Mouse (Mus musculus) ES-CJ7 (cell line): ENCODE results near the gene Trmt5.

Source experiments
- DNase-seq: peaks from one replicate; pipeline ENCODE4 v3.0.0; 2011; ENCODE audit warnings: low read depth, low spot score

Trmt5 gene

GRCm38 (mm10) chr12:73269933-73270332 is 16.6 kb downstream of the Trmt5 start:
- DNase-seq, result no peak

- DNase-seq, result no peak
Observed at GRCm38 (mm10) chr12:73269531-73269930, 17.0 kb downstream of the Trmt5 start.

DNA sequence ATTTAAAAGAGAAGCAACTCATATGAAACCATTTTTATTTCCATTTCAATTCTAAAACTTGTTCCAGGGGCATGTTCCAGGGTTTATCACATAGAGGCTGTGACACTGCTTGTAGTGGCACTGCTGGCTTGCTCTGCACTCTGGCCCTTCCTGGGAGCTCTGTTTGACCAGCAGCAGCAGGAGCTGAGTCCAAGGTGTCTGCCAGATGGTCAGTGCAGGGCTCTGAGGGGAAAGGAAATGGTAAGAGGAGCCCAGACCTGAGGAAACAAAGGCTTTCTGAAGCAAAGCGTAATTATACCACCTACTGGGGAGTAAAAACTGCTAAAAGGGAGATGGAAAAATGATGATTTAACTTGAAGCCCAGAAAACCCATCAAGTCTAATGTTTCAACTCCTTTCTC is 18.0 kb downstream of the Trmt5 start:
- no peak for DNase-seq

DNA sequence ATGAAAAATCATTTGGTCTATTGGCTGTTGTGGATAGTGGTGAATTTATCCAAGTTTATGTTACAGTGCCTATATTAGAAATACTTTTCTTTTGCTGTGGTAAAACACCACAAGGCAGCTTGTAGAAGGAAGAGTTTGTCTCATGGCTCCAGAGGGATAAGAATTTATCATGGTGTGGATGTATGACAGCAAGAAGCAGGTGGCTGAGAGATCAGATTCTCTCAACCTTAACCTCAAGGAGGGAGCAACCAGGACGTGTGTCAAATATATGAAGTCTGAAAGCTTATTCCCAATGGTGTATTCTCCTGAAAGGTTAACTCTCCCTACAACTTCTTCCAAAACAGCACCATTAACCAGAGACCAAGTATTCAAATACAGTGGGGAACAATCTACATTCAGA is 19.9 kb downstream of the Trmt5 start:
- no peak for DNase-seq

GRCm38 (mm10) chr12:73265381-73265978 is 21.0 kb downstream of the Trmt5 start:
- DNase-seq, result no peak

DNA sequence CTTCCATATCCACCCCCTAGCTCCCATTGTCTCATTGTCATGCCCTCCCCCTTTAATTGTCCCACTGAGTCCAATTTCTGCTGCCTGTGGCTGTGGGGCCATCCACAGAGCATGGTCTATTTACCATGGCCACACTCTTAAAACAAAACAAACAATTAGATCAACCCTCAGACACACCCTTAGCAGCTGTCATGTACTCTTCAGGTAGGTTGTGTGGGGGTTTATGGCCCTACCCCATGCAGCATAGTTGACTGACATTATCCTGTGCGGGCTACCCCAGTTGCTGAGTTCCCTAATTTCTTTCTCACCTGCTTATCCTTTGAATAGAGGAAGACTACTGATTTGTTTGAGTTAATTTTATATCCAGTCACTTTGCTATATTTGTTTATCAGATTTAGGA is 26.2 kb downstream of the Trmt5 start:
- no peak for DNase-seq

DNA sequence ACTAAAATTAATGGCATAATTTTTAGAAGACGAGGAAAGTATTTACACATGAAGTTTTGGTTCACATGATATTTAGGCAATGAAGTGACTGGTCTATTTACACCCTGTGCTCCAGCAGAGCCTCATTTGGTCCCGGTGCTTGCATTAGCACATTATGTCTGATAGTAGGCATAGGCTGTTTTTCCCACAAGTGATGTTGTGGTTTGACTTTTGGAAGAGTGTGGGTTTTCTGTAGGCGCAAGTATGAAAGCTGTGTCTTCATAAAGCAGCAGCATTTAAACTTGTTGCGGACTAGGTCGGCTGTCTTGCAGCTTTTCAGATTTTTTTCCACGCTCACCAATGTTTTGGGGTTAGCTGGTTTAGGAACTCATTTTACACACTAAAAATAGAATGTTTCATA is 27.2 kb downstream of the Trmt5 start:
- no peak for DNase-seq

DNA sequence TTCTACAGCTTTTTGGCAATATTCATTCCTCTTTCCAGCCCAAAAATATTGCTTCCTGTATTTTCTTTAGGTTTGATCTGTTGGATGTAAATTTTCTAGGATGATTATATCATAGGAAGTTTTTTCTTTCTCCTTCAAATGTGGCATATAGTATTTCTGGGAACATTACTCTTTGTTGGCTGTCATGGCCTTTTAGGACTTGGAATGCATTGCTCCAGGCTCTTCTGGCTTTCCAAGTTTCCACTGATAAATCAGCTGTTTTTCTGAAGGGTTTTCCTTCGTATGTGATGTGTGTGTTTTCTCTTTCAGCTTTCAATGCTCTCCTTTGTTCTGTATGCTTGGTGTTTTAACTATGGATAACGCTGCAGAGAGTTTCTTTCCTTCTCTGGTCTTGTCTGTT is 31.5 kb downstream of the Trmt5 start:
- DNase-seq, result no peak

GRCm38 (mm10) chr12:73245687-73246086 is 40.8 kb downstream of the Trmt5 start:
- no peak for DNase-seq

GRCm38 (mm10) chr12:73241960-73242359 is 44.5 kb downstream of the Trmt5 start:
- no peak for DNase-seq

DNA sequence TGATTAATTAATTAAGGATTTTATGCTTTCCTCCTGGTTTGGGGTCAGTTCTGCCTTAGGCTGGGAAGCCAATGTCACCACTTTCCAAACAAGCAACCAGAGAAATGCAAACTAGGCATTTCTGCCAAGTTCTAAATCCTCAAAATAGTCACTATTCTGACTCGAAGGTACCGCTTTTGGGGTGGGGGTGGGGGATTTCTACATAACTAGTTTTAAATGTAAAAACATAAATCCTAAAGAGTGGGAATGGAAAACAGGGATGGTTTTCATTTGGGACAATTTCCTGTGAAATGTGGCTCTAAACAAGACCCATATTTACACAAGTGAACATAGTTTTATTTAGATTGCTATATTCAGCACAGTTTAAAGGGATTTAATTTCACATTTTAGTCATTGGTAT is 53.9 kb downstream of the Trmt5 start:
- DNase-seq, result no peak

DNA sequence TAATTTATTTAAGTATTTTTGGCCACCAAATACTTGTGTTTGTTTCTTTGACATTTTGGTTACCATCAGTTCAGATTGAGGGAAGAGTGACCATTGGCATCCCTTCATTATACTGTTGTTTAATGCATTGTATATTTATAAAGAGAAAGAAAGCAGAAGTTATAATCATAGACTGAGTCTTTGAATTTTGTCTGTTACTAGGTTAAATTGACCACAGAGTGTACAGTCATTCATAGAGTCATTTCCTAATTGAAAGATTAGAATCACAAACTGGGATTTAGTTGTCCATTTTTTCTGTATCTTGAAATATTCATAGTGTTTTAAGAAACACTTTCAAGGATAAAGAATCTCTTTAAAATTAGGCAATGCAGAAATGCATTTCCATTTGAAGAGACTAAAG is 55.0 kb downstream of the Trmt5 start:
- no peak for DNase-seq

DNA sequence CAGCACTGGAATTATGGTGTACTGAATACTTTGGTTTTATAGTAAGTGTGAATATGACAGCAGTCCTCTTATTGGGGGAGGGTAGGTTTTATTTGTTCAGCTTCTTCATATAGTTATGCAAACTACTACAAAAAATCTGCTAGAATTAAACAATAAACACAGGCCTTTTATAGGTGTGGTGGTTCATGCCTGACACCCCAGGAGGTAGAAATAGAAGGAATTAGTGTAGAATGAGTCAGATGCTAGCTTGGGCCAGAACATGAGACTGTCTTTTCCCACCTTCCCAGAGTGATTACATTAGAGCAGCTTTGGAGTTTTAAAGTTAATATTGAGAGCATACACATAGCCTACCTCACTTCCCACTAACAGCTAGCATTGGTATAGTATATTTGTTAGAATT is 56.3 kb downstream of the Trmt5 start:
- DNase-seq, result no peak
